21 mouse cellular contexts compared by ENCODE assay signal in genomic region chr13:99040171-99040570, GRCm38 (mm10). TPM values are rescaled to one million over a fixed set of nuclear protein-coding genes. Genes with fewer than 3 reads are reported as not detected.
A peak's percentile ranks its signal among the peaks of the same experiment; 100 is the strongest.
DNase-seq lines count a peak whose midpoint lies in the region; ATAC-seq and TF ChIP-seq lines count a peak whose summit lies in the region.
"Had no signal": no experiment of that assay in that cellular context is flagged by ENCODE, and none has a peak within 500 bp of the region (broad histone marks: within the 10 kb centered on the region; RNA-seq: fewer than 3 reads in every experiment).

No protein-coding gene starts in this region.

- no peak for TF ChIP-seq POLR2A in ES-Bruce4 (IDR thresholded peaks at IDR 0.05; ENCODE audit: insufficient read depth, low read length)
- TF ChIP-seq POLR2A in olfactory bulb, adult 2 months (IDR thresholded peaks at IDR 0.05; ENCODE audit: insufficient read depth, low read depth, low read length): no peak

- peak; percentile 39 for DNase-seq in heart, embryonic 10.5 days (ENCODE audit: low spot score)
- peak; percentile 83 for DNase-seq in ES-CJ7 (ENCODE audit: low read depth, low spot score)
- DNase-seq in liver, embryonic 11.5 days (ENCODE audit: low spot score): no peak
- DNase-seq: adrenal gland, adult 8-10 months; adrenal gland, postnatal 36 days; cerebellum, adult 2 months; cerebellum, postnatal 10 days; gastrocnemius, postnatal 14 days; heart, adult 18-20 months; heart, postnatal 36 days; kidney, adult 2 months had no signal

- no peak for TF ChIP-seq CTCF in ES-Bruce4 (IDR thresholded peaks at IDR 0.05; ENCODE audit: low read depth, low read length)
- no peak for TF ChIP-seq CTCF in olfactory bulb, adult 2 months (IDR thresholded peaks at IDR 0.05; ENCODE audit: insufficient read depth, low read depth, low read length)

- no peak overlapping the region for H3K9ac ChIP-seq in heart, embryonic 12.5 days
- no peak overlapping the region for H3K9ac ChIP-seq in ES-Bruce4 (ENCODE audit: low read depth, poor library complexity, severe bottlenecking)
- no peak overlapping the region for H3K9ac ChIP-seq in liver, embryonic 11.5 days (ENCODE audit: low read depth, low read length)
- H3K9ac ChIP-seq: forebrain, embryonic 12.5 days; hindbrain, embryonic 15.5 days had no signal

- H3K4me3 ChIP-seq in heart, embryonic 10.5 days: no peak overlapping the region
- no peak overlapping the region for H3K4me3 ChIP-seq in heart, embryonic 12.5 days
- no peak overlapping the region for H3K4me3 ChIP-seq in ES-Bruce4 (ENCODE audit: low read depth, low read length)
- no peak overlapping the region for H3K4me3 ChIP-seq in olfactory bulb, adult 2 months (ENCODE audit: insufficient read depth, low read depth, low read length)
- H3K4me3 ChIP-seq in liver, embryonic 11.5 days (ENCODE audit: low read depth, low read length): no peak overlapping the region
- H3K4me3 ChIP-seq: forebrain, embryonic 12.5 days; hindbrain, embryonic 15.5 days had no signal

- H3K27me3 ChIP-seq in heart, embryonic 10.5 days (ENCODE audit: insufficient read depth, poor library complexity, severe bottlenecking): no peaks in the 10 kb centered on the region
- no peaks in the 10 kb centered on the region for H3K27me3 ChIP-seq in heart, embryonic 12.5 days (replicated peaks)
- H3K27me3 ChIP-seq in ES-Bruce4 (ENCODE audit: control insufficient read depth, insufficient read depth, low read length, poor library complexity, severe bottlenecking): no peaks in the 10 kb centered on the region
- no peaks in the 10 kb centered on the region for H3K27me3 ChIP-seq in liver, embryonic 11.5 days (replicated peaks; ENCODE audit: control insufficient read depth, insufficient read depth, low read length)
- H3K27me3 ChIP-seq: forebrain, embryonic 12.5 days; hindbrain, embryonic 15.5 days had no signal

- no peak overlapping the region for H3K27ac ChIP-seq in heart, embryonic 10.5 days
- no peak overlapping the region for H3K27ac ChIP-seq in heart, embryonic 12.5 days (ENCODE audit: poor library complexity, severe bottlenecking)
- H3K27ac ChIP-seq in ES-Bruce4 (ENCODE audit: insufficient read depth, low read length): no peak overlapping the region
- H3K27ac ChIP-seq in olfactory bulb, adult 2 months (ENCODE audit: insufficient read depth, low read depth, low read length): peak overlapping the region; percentile 96
- H3K27ac ChIP-seq in liver, embryonic 11.5 days (ENCODE audit: low read depth, low read length): no peak overlapping the region
- H3K27ac ChIP-seq: forebrain, embryonic 12.5 days; hindbrain, embryonic 15.5 days had no signal

- ATAC-seq in heart, embryonic 12.5 days (ENCODE audit: insufficient number of reproducible peaks, low FRiP score): no peak
- ATAC-seq in liver, embryonic 11.5 days (replicated peaks; ENCODE audit: low FRiP score): no peak
- ATAC-seq: forebrain, embryonic 16.5 days had no signal

- H3K36me3 ChIP-seq in heart, embryonic 10.5 days: no peaks in the 10 kb centered on the region
- no peaks in the 10 kb centered on the region for H3K36me3 ChIP-seq in heart, embryonic 12.5 days
- H3K36me3 ChIP-seq in ES-Bruce4 (ENCODE audit: control insufficient read depth, insufficient read depth, low read length, poor library complexity, severe bottlenecking): no peaks in the 10 kb centered on the region
- H3K36me3 ChIP-seq in liver, embryonic 11.5 days (ENCODE audit: control insufficient read depth, insufficient read depth, low read length): no peaks in the 10 kb centered on the region
- H3K36me3 ChIP-seq: forebrain, embryonic 12.5 days; hindbrain, embryonic 15.5 days had no signal

- H3K4me2 ChIP-seq in heart, embryonic 12.5 days: no peak overlapping the region
- H3K4me2 ChIP-seq in liver, embryonic 11.5 days: no peak overlapping the region
- H3K4me2 ChIP-seq: forebrain, embryonic 12.5 days; heart, embryonic 11.5 days; hindbrain, embryonic 15.5 days had no signal

- peaks cover 24% of the 10 kb centered on the region for H3K4me1 ChIP-seq in heart, embryonic 10.5 days
- peaks cover 21% of the 10 kb centered on the region for H3K4me1 ChIP-seq in heart, embryonic 12.5 days (replicated peaks)
- peaks cover 26% of the 10 kb centered on the region for H3K4me1 ChIP-seq in ES-Bruce4 (ENCODE audit: control insufficient read depth, insufficient read depth, low read length)
- H3K4me1 ChIP-seq in olfactory bulb, adult 2 months (ENCODE audit: control insufficient read depth, insufficient read depth, low read length): peaks cover 36% of the 10 kb centered on the region
- H3K4me1 ChIP-seq in liver, embryonic 11.5 days (replicated peaks; ENCODE audit: control insufficient read depth, insufficient read depth, low read length): no peaks in the 10 kb centered on the region
- H3K4me1 ChIP-seq: forebrain, embryonic 12.5 days; hindbrain, embryonic 15.5 days had no signal

- 0 out of 2 replicates have a peak, but pooled peaks have one; percentile 31 for TF ChIP-seq EP300 in ES-Bruce4 (IDR thresholded peaks at IDR 0.05; ENCODE audit: insufficient read depth, low read depth, low read length)

- 80% methylated on average over 4 of the region's 4 CpGs for WGBS in heart, embryonic 10.5 days
- 78% methylated on average over 4 of the region's 4 CpGs for WGBS in heart, embryonic 12.5 days
- WGBS in olfactory bulb, adult 2 months: 69% methylated on average over 4 of the region's 4 CpGs
- 64% methylated on average over 4 of the region's 4 CpGs for WGBS in liver, embryonic 11.5 days

- no peaks in the 10 kb centered on the region for H3K9me3 ChIP-seq in heart, embryonic 10.5 days
- H3K9me3 ChIP-seq in heart, embryonic 12.5 days (replicated peaks): peaks cover 7% of the 10 kb centered on the region; the same call in 1 of the 2 replicates
- peaks cover 2% of the 10 kb centered on the region; the same call in 1 of the 2 replicates for H3K9me3 ChIP-seq in ES-Bruce4 (replicated peaks; ENCODE audit: control insufficient read depth, insufficient read depth, low read length, poor library complexity, severe bottlenecking)
- H3K9me3 ChIP-seq in liver, embryonic 11.5 days (ENCODE audit: control insufficient read depth, low read length): no peaks in the 10 kb centered on the region
- H3K9me3 ChIP-seq: forebrain, embryonic 12.5 days; hindbrain, embryonic 15.5 days had no signal

RNA-seq across cellular contexts. Expression of gene 1700024P04Rik, which starts 55.8 kb away (rescaled TPM):
- not detected in 2 replicates for polyA plus RNA-seq in heart, embryonic 10.5 days (2016; fragmentation: Nextera tagmentation; extraction: Ambion mirVana)
- not detected in 2 replicates for polyA plus RNA-seq in heart, embryonic 12.5 days (2016; fragmentation: Nextera tagmentation; extraction: Ambion mirVana)
- polyA plus RNA-seq in ES-Bruce4 (2011; ENCODE audit: insufficient read depth, insufficient read length, low read depth, missing spikeins): not detected in 2 replicates
- not detected in 2 replicates for polyA plus RNA-seq in olfactory bulb, adult 2 months (2012; ENCODE audit: insufficient read depth, insufficient read length, low replicate concordance, missing spikeins)
- polyA plus RNA-seq in liver, embryonic 11.5 days (2014; fragmentation: Nextera tagmentation; extraction: Ambion mirVana): not detected in 2 replicates
- polyA plus RNA-seq: cerebellum, adult 2 months; embryonic facial prominence, embryonic 11.5 days; forebrain, embryonic 12.5 days; forebrain, embryonic 16.5 days; heart, embryonic 11.5 days; heart, embryonic 16.5 days; hindbrain, embryonic 11.5 days; hindbrain, embryonic 15.5 days; kidney, adult 2 months had no signal
